Mouse (Mus musculus) liver, postnatal 0 days (tissue): Measurements from ENCODE around the gene Josd1.

Source experiments
- CTCF ChIP-seq: sonication (generic); IDR thresholded peaks from 2 replicates; pipeline ENCODE4 v1.5.1; 2016; ENCODE audit warnings: antibody characterized with exemption, low read depth
- EP300 ChIP-seq: IDR thresholded peaks from 2 replicates; pipeline ENCODE4 v1.6.1; 2016; ENCODE audit warnings: antibody characterized with exemption, low read depth, mild to moderate bottlenecking

DNA sequence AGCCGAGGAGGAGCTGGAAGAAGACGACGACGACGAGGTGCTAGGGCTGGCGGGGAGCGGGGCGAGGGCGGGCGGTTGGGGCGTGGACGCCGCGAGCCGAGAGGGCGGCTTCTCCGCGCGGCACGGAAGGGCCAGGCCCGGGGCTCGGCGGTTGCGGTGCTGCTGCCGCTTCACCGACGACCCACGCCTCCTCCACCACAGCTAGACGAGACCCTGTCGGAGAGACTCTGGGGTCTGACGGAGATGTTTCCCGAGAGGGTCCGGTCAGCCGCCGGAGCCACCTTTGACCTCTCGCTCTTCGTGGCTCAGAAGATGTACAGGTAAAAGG is 16.8 kb downstream of the Josd1 start:
- TF ChIP-seq EP300 (no peak), CTCF (no peak)
